Mouse (Mus musculus): ENCODE data around the gene Tmem135. TPM values are rescaled to one million over a fixed set of nuclear protein-coding genes. Genes with fewer than 3 reads are reported as not detected.

The Tmem135 gene
- polyA plus RNA-seq, 1 experiment from 2014 or later: 28.8 TPM

- Histone ChIP-seq H3K27ac (ENCODE audit: low read length) (no peak overlapping the region), H3K27me3 (ENCODE audit: control insufficient read depth, insufficient read depth, low read depth, low read length) (no peaks in the 10 kb centered on the region; the same call in 1 of the 2 replicates), H3K4me3 (ENCODE audit: low read depth, low read length) (no peak overlapping the region), H3K9me3 (replicated peaks; ENCODE audit: control insufficient read depth, low read length, poor library complexity, severe bottlenecking) (no peaks in the 10 kb centered on the region), H3K4me2 (ENCODE audit: low read length) (no peak overlapping the region), H3K4me1 (ENCODE audit: control insufficient read depth, insufficient read depth, low read length) (no peaks in the 10 kb centered on the region), H3K36me3 (ENCODE audit: control insufficient read depth, insufficient read depth, low read length) (no peaks in the 10 kb centered on the region), H3K9ac (ENCODE audit: low read depth, low read length) (no peak overlapping the region)
- ATAC-seq: no peak
- WGBS: 53% methylated on average over 8 of the region's 8 CpGs
Measured at GRCm38 (mm10) chr7:89422650-89423049, 18.6 kb upstream of the Tmem135 start.

- Histone ChIP-seq H3K27ac (ENCODE audit: low read length) (no peak overlapping the region), H3K27me3 (ENCODE audit: control insufficient read depth, insufficient read depth, low read depth, low read length) (no peaks in the 10 kb centered on the region; the same call in 1 of the 2 replicates), H3K9me3 (replicated peaks; ENCODE audit: control insufficient read depth, low read length, poor library complexity, severe bottlenecking) (no peaks in the 10 kb centered on the region), H3K4me2 (ENCODE audit: low read length) (no peak overlapping the region), H3K9ac (ENCODE audit: low read depth, low read length) (no peak overlapping the region), H3K36me3 (ENCODE audit: control insufficient read depth, insufficient read depth, low read length) (no peaks in the 10 kb centered on the region), H3K4me1 (ENCODE audit: control insufficient read depth, insufficient read depth, low read length) (no peaks in the 10 kb centered on the region), H3K4me3 (ENCODE audit: low read depth, low read length) (no peak overlapping the region)
- no peak for ATAC-seq
- 93% methylated on average over 5 of the region's 5 CpGs for WGBS
Measured at GRCm38 (mm10) chr7:89421294-89421693, 17.3 kb upstream of the Tmem135 start.

GRCm38 (mm10) chr7:89418917-89419679 is 15.1 kb upstream of the Tmem135 start:
- WGBS: 55% methylated on average over 3 of the region's 3 CpGs
- no peak overlapping the region for H3K4me3 ChIP-seq (ENCODE audit: low read depth, low read length)
- no peaks in the 10 kb centered on the region for H3K27me3 ChIP-seq (ENCODE audit: control insufficient read depth, insufficient read depth, low read depth, low read length)
- H3K36me3 ChIP-seq (ENCODE audit: control insufficient read depth, insufficient read depth, low read length): no peaks in the 10 kb centered on the region
- H3K4me1 ChIP-seq (ENCODE audit: control insufficient read depth, insufficient read depth, low read length): no peaks in the 10 kb centered on the region
- no peak for ATAC-seq
- H3K27ac ChIP-seq (ENCODE audit: low read length): no peak overlapping the region
- no peaks in the 10 kb centered on the region for H3K9me3 ChIP-seq (replicated peaks; ENCODE audit: control insufficient read depth, low read length, poor library complexity, severe bottlenecking)
- no peak overlapping the region for H3K4me2 ChIP-seq (ENCODE audit: low read length)
- no peak overlapping the region for H3K9ac ChIP-seq (ENCODE audit: low read depth, low read length)

- no peak overlapping the region for H3K9ac ChIP-seq (ENCODE audit: low read depth, low read length)
- H3K9me3 ChIP-seq (replicated peaks; ENCODE audit: control insufficient read depth, low read length, poor library complexity, severe bottlenecking): no peaks in the 10 kb centered on the region
- no peaks in the 10 kb centered on the region for H3K27me3 ChIP-seq (ENCODE audit: control insufficient read depth, insufficient read depth, low read depth, low read length)
- H3K4me3 ChIP-seq (ENCODE audit: low read depth, low read length): no peak overlapping the region
- ATAC-seq: no peak
- H3K27ac ChIP-seq (ENCODE audit: low read length): no peak overlapping the region
- H3K4me2 ChIP-seq (ENCODE audit: low read length): no peak overlapping the region
- 80% methylated on average over 8 of the region's 8 CpGs for WGBS
- H3K36me3 ChIP-seq (ENCODE audit: control insufficient read depth, insufficient read depth, low read length): no peaks in the 10 kb centered on the region
- H3K4me1 ChIP-seq (ENCODE audit: control insufficient read depth, insufficient read depth, low read length): no peaks in the 10 kb centered on the region
Measured at GRCm38 (mm10) chr7:89418127-89418653, 14.2 kb upstream of the Tmem135 start.

- Histone ChIP-seq H3K4me1 (ENCODE audit: control insufficient read depth, insufficient read depth, low read length) (no peaks in the 10 kb centered on the region), H3K4me2 (ENCODE audit: low read length) (no peak overlapping the region), H3K27me3 (ENCODE audit: control insufficient read depth, insufficient read depth, low read depth, low read length) (no peaks in the 10 kb centered on the region), H3K4me3 (ENCODE audit: low read depth, low read length) (no peak overlapping the region), H3K9me3 (replicated peaks; ENCODE audit: control insufficient read depth, low read length, poor library complexity, severe bottlenecking) (no peaks in the 10 kb centered on the region), H3K27ac (ENCODE audit: low read length) (no peak overlapping the region), H3K36me3 (ENCODE audit: control insufficient read depth, insufficient read depth, low read length) (no peaks in the 10 kb centered on the region), H3K9ac (ENCODE audit: low read depth, low read length) (no peak overlapping the region)
- WGBS: 88% methylated on average over 2 of the region's 2 CpGs
- ATAC-seq: no peak
Measured at GRCm38 (mm10) chr7:89417707-89418106, 13.7 kb upstream of the Tmem135 start.

- no peaks in the 10 kb centered on the region for H3K27me3 ChIP-seq (ENCODE audit: control insufficient read depth, insufficient read depth, low read depth, low read length)
- no peak overlapping the region for H3K9ac ChIP-seq (ENCODE audit: low read depth, low read length)
- ATAC-seq: no peak
- no peaks in the 10 kb centered on the region for H3K4me1 ChIP-seq (ENCODE audit: control insufficient read depth, insufficient read depth, low read length)
- no peak overlapping the region for H3K27ac ChIP-seq (ENCODE audit: low read length)
- no peak overlapping the region for H3K4me3 ChIP-seq (ENCODE audit: low read depth, low read length)
- H3K36me3 ChIP-seq (ENCODE audit: control insufficient read depth, insufficient read depth, low read length): no peaks in the 10 kb centered on the region
- no peak overlapping the region for H3K4me2 ChIP-seq (ENCODE audit: low read length)
- WGBS: 81% methylated on average over 4 of the region's 4 CpGs
- no peaks in the 10 kb centered on the region for H3K9me3 ChIP-seq (replicated peaks; ENCODE audit: control insufficient read depth, low read length, poor library complexity, severe bottlenecking)
Measured at GRCm38 (mm10) chr7:89416027-89416426, 12.0 kb upstream of the Tmem135 start.

- Histone ChIP-seq H3K4me2 (ENCODE audit: low read length) (no peak overlapping the region), H3K36me3 (ENCODE audit: control insufficient read depth, insufficient read depth, low read length) (no peaks in the 10 kb centered on the region), H3K4me3 (ENCODE audit: low read depth, low read length) (no peak overlapping the region), H3K27me3 (ENCODE audit: control insufficient read depth, insufficient read depth, low read depth, low read length) (no peaks in the 10 kb centered on the region), H3K27ac (ENCODE audit: low read length) (no peak overlapping the region), H3K9me3 (replicated peaks; ENCODE audit: control insufficient read depth, low read length, poor library complexity, severe bottlenecking) (no peaks in the 10 kb centered on the region), H3K4me1 (ENCODE audit: control insufficient read depth, insufficient read depth, low read length) (no peaks in the 10 kb centered on the region), H3K9ac (ENCODE audit: low read depth, low read length) (no peak overlapping the region)
- 88% methylated on average over 7 of the region's 7 CpGs for WGBS
- no peak for ATAC-seq
Measured at GRCm38 (mm10) chr7:89412094-89412493, 8.1 kb upstream of the Tmem135 start.

DNA sequence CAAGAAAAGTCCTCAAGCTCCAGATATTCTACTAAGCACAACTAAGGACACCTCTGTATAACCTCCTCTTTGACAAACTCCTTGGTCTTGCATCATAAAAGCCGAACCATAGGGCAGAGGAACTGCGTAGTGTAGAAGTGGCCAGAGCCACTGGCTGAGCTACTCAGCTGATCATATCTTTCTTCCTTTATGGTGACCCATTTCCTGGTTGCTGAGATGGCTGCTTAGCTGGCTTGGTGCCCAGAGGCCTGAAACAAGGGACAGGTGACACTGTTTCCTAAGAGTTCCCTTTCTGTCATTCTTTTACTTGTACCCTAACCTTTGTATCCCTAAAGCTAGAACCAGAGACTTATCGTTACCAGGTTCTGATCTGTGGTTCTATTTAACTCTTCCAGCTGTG is 7.3 kb upstream of the Tmem135 start:
- H3K9me3 ChIP-seq (replicated peaks; ENCODE audit: control insufficient read depth, low read length, poor library complexity, severe bottlenecking): no peaks in the 10 kb centered on the region
- no peaks in the 10 kb centered on the region for H3K4me1 ChIP-seq (ENCODE audit: control insufficient read depth, insufficient read depth, low read length)
- no peak overlapping the region for H3K4me3 ChIP-seq (ENCODE audit: low read depth, low read length)
- ATAC-seq: no peak
- 92% methylated on average over 3 of the region's 3 CpGs for WGBS
- no peaks in the 10 kb centered on the region for H3K36me3 ChIP-seq (ENCODE audit: control insufficient read depth, insufficient read depth, low read length)
- no peak overlapping the region for H3K4me2 ChIP-seq (ENCODE audit: low read length)
- H3K27me3 ChIP-seq (ENCODE audit: control insufficient read depth, insufficient read depth, low read depth, low read length): no peaks in the 10 kb centered on the region
- no peak overlapping the region for H3K27ac ChIP-seq (ENCODE audit: low read length)
- no peak overlapping the region for H3K9ac ChIP-seq (ENCODE audit: low read depth, low read length)

GRCm38 (mm10) chr7:89410294-89410693 is 6.3 kb upstream of the Tmem135 start:
- Histone ChIP-seq H3K4me2 (ENCODE audit: low read length) (no peak overlapping the region), H3K9ac (ENCODE audit: low read depth, low read length) (no peak overlapping the region), H3K27me3 (ENCODE audit: control insufficient read depth, insufficient read depth, low read depth, low read length) (no peaks in the 10 kb centered on the region), H3K4me1 (ENCODE audit: control insufficient read depth, insufficient read depth, low read length) (peaks cover under 1% of the 10 kb centered on the region; the same call in 1 of the 2 replicates), H3K9me3 (replicated peaks; ENCODE audit: control insufficient read depth, low read length, poor library complexity, severe bottlenecking) (no peaks in the 10 kb centered on the region), H3K36me3 (ENCODE audit: control insufficient read depth, insufficient read depth, low read length) (no peaks in the 10 kb centered on the region), H3K27ac (ENCODE audit: low read length) (no peak overlapping the region), H3K4me3 (ENCODE audit: low read depth, low read length) (no peak overlapping the region)
- no peak for ATAC-seq
- 72% methylated on average over 4 of the region's 4 CpGs for WGBS
